Mouse (Mus musculus): ENCODE data around the gene Gprin3. TPM values are rescaled to one million over a fixed set of nuclear protein-coding genes. Genes with fewer than 3 reads are reported as not detected.

The Gprin3 gene
- under 1 TPM; 0.11 to 0.15 TPM for total RNA-seq (2021)
- long read RNA-seq, experiment 1 = 0 reads
- long read RNA-seq, experiment 2 = 0 reads

GRCm38 (mm10) chr6:59425824-59426533, at the start of gene Gprin3:
Gene Gprin3, minus strand, starts transcription at chr6:59426294.
- H3K27ac ChIP-seq = peak within 1 kb of the TSS; percentile 71
- intact Hi-C loops (cut with DNase I) = no loop called here

GRCm38 (mm10) chr6:59458861-59459260, 32.8 kb upstream of the Gprin3 start:
- Histone ChIP-seq H3K27ac (no peak overlapping the region), H3K4me3 (no peak overlapping the region)
- intact Hi-C loops (cut with DNase I) = no loop called here
- TF ChIP-seq CTCF (IDR thresholded peaks at IDR 0.05) = no peak
- DNase-seq = no peak

More at GRCm38 (mm10) chr6:59425824-59426533, at the start of gene Gprin3:
- peak; percentile 22; the same call in 1 of the 2 replicates for TF ChIP-seq CTCF (IDR thresholded peaks at IDR 0.05)
- peak within 1 kb of the TSS; percentile 74 for H3K4me3 ChIP-seq
- DNase-seq = peak; percentile 89

GRCm38 (mm10) chr6:59456116-59456515, 30.0 kb upstream of the Gprin3 start:
- no peak overlapping the region for H3K4me3 ChIP-seq
- intact Hi-C loops (cut with DNase I) = no loop called here
- TF ChIP-seq CTCF (IDR thresholded peaks at IDR 0.05) = no peak
- no peak for DNase-seq
- H3K27ac ChIP-seq = no peak overlapping the region

- peak; percentile 17 for DNase-seq
- Histone ChIP-seq H3K27ac (no peak overlapping the region), H3K4me3 (no peak overlapping the region)
- TF ChIP-seq CTCF (IDR thresholded peaks at IDR 0.05) = no peak
- intact Hi-C loops (cut with DNase I) = no loop called here
Measured at GRCm38 (mm10) chr6:59451348-59451747, 25.3 kb upstream of the Gprin3 start.

GRCm38 (mm10) chr6:59445101-59445503, 19.0 kb upstream of the Gprin3 start:
- TF ChIP-seq CTCF (IDR thresholded peaks at IDR 0.05) = no peak
- no peak for DNase-seq
- no peak overlapping the region for H3K27ac ChIP-seq
- no peak overlapping the region for H3K4me3 ChIP-seq
- intact Hi-C loops (cut with DNase I) = no loop called here

GRCm38 (mm10) chr6:59435906-59436305, 9.8 kb upstream of the Gprin3 start:
- TF ChIP-seq CTCF (IDR thresholded peaks at IDR 0.05) = no peak
- no peak overlapping the region for H3K4me3 ChIP-seq
- no peak for DNase-seq
- H3K27ac ChIP-seq = no peak overlapping the region
- intact Hi-C loops (cut with DNase I) = no loop called here

GRCm38 (mm10) chr6:59433116-59433515, 7.0 kb upstream of the Gprin3 start:
- H3K27ac ChIP-seq = no peak overlapping the region
- no peak overlapping the region for H3K4me3 ChIP-seq
- TF ChIP-seq CTCF (IDR thresholded peaks at IDR 0.05) = no peak
- intact Hi-C loops (cut with DNase I) = no loop called here
- DNase-seq = no peak

GRCm38 (mm10) chr6:59426534-59426885, 416 bp upstream of the Gprin3 start:
- Histone ChIP-seq H3K4me3 (peak overlapping the region; percentile 74), H3K27ac (peak overlapping the region; percentile 71; the same call in 1 of the 2 replicates)
- TF ChIP-seq CTCF (IDR thresholded peaks at IDR 0.05) = no peak
- no peak for DNase-seq
- intact Hi-C loops (cut with DNase I) = no loop called here

- TF ChIP-seq CTCF (IDR thresholded peaks at IDR 0.05) = no peak
- no peak overlapping the region for H3K27ac ChIP-seq
- intact Hi-C loops (cut with DNase I) = no loop called here
- DNase-seq = no peak
- peak overlapping the region; percentile 74 for H3K4me3 ChIP-seq
Measured at GRCm38 (mm10) chr6:59424871-59425740, 988 bp downstream of the Gprin3 start.

- no peak overlapping the region for H3K4me3 ChIP-seq
- intact Hi-C loops (cut with DNase I) = no loop called here
- no peak for TF ChIP-seq CTCF (IDR thresholded peaks at IDR 0.05)
- H3K27ac ChIP-seq = no peak overlapping the region
- DNase-seq = no peak
Measured at GRCm38 (mm10) chr6:59423836-59424235, 2.3 kb downstream of the Gprin3 start.

GRCm38 (mm10) chr6:59419264-59419663, 6.8 kb downstream of the Gprin3 start:
- no peak for DNase-seq
- no peak for TF ChIP-seq CTCF (IDR thresholded peaks at IDR 0.05)
- H3K4me3 ChIP-seq = no peak overlapping the region
- intact Hi-C loops (cut with DNase I) = no loop called here
- no peak overlapping the region for H3K27ac ChIP-seq

- DNase-seq = no peak
- TF ChIP-seq CTCF (IDR thresholded peaks at IDR 0.05) = no peak
- H3K4me3 ChIP-seq = no peak overlapping the region
- no peak overlapping the region for H3K27ac ChIP-seq
- intact Hi-C loops (cut with DNase I) = no loop called here
Measured at GRCm38 (mm10) chr6:59418659-59419058, 7.4 kb downstream of the Gprin3 start.

GRCm38 (mm10) chr6:59414816-59415215, 11.3 kb downstream of the Gprin3 start:
- TF ChIP-seq CTCF (IDR thresholded peaks at IDR 0.05) = no peak
- Histone ChIP-seq H3K27ac (no peak overlapping the region), H3K4me3 (no peak overlapping the region)
- no peak for DNase-seq
- intact Hi-C loops (cut with DNase I) = no loop called here

Data from gastrocnemius, adult 2 months (tissue).